Mouse (Mus musculus) heart, postnatal 36 days (tissue): Measurements from ENCODE around the gene Traf5. TPM values are rescaled to one million over a fixed set of nuclear protein-coding genes. Genes with fewer than 3 reads are reported as not detected.

Source experiments
- DNase-seq, 2 experiments: peaks; one replicate each; pipeline ENCODE4 v3.0.0; 2021 to 2022
- intact Hi-C: fragments of 180-260 bp; cut with DNase I; formaldehyde crosslinking; loops from one replicate; pipeline ENCODE4 v1.15.1; 2025
- total RNA-seq, 2 experiments: library from RNA; stranded (reverse); gene quantifications; 2 replicates each; pipeline ENCODE4 v1.2.3; 2021

The Traf5 gene
- total RNA-seq, 2 experiments from 2014 or later: 5.2 to 6.8 TPM

GRCm38 (mm10) chr1:191987481-191987769, 104.9 kb downstream of the Traf5 start:
- no peak for DNase-seq
- intact Hi-C loops: no loop called here

- intact Hi-C loops: no loop called here
- DNase-seq: no peak
Measured at GRCm38 (mm10) chr1:191986674-191987480, 105.5 kb downstream of the Traf5 start.

- peak; percentile 26 to 42 for DNase-seq
- intact Hi-C loops: no loop called here
Measured at GRCm38 (mm10) chr1:191981426-191982102, 110.8 kb downstream of the Traf5 start.

DNA sequence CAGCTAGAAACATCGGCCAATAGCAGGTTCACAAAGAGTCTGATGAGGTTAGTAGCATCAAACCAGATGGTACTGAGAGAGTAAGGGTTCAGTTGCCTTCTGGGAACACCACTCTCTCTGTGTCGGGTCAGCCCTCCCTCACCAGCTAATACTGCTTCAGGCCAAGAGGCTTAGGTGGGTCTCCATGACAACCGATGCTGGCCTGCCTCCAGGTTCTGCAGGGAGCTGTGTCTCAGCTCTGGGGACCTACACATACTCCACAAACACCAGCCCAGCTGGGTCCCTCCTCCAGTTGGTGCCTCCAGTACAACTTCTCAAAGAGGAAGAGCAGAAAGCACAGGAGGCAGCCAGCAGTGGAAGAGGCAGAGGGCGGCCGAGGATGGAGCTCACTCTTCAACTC, 115.2 kb downstream of the Traf5 start, which contains the start of gene Rd3:
Gene Rd3 (plus strand): TSS at position 184 of the 400 bp plus-strand sequence.
- intact Hi-C loops: no loop called here
- DNase-seq: no peak

DNA sequence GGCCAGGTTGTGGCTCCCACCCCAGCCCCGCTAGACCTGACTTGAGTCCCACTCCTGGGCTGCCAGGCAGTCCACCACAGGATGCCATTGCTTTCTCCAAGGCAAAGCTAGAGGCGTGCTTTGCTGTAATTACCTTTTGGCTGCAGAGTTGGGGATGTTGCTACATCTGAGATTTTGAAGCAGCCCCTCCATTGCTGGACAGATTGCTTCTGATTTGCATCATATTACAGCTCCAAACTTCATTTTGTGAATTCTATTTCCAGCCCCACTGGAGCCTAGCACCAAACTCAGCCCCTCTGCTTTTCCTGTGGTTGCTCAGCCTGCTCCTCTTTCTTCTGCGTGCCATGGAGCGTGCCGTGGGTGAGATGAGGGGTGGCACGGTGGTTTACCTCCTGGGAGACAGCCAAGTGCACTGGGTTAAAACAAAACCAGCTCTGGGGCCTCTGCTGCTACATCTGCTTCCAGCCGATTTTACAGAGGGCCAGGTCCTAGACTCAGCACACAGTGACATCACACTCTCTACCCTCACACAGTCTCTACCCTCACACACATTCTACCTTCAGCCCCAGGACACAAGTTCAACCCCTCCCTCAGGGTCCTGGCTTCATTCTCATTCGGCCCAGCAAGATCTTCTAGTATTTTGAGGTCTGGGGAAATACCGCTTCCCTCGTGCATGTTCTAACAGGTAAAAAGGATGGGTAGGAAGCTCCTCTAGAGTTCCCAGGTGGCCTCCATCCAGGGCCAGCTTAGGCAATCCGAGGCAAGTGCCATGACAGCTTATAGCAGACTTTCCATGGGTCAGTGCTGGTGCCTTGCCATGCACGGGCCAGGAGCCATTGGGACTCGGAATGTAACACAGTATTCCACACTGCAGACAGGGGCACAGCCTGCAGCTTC, 117.6 kb downstream of the Traf5 start:
- DNase-seq: no peak
- intact Hi-C loops: no loop called here

- no peak for DNase-seq
- intact Hi-C loops: no loop called here
Measured at GRCm38 (mm10) chr1:191969939-191970338, 122.4 kb downstream of the Traf5 start.

- peak; percentile 82 to 83 for DNase-seq
- intact Hi-C loops: loop anchor here (1.0 kb wide), 4 partner anchors 30 to 130 kb away; no protein-coding TSS in a partner anchor
Measured at GRCm38 (mm10) chr1:191964773-191965481, 127.4 kb downstream of the Traf5 start.

DNA sequence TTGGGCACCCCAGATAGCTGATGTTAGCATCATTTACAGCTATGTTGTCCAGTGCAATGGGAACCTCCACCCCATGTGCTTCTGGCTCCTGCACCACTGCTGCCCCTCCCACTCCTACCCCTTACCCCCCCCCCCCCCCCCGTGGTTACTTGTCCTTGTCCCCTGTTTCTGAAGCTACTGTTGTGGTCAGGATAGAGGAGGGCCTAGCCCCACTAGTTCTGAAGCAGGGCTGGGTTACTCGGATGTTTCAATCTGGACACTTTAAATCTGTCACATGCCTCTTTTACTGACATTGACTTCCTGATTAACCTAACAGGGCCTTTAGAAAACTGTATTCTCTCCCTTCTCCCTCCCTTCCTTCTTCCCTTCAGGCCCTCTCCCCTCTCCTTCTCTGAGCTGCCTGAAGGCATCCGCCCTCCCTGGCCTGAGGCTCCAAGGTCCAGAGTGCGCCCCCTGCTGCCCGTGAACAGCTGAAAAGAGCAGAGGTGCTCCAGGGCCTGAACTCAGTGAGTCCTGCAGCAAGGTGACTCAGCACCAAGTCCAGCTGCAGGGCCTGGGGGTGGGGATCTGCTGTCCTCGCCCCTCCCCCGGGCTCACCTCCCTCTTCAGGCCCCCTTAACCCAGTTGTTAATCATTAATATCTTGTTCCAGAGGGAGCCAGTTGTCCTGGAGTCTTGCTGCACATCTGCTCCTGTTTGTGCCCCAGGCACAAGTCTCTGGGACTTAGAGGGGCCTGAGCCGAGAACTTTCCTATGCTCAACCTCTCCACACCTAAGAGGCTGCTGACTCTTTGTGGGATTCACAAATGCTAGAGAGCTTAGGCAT, 128.2 kb downstream of the Traf5 start:
- DNase-seq: peak; percentile 89 to 94
- intact Hi-C loops: loop anchor here (1.0 kb wide), 2 partner anchors 56 to 129 kb away; no protein-coding TSS in a partner anchor

DNA sequence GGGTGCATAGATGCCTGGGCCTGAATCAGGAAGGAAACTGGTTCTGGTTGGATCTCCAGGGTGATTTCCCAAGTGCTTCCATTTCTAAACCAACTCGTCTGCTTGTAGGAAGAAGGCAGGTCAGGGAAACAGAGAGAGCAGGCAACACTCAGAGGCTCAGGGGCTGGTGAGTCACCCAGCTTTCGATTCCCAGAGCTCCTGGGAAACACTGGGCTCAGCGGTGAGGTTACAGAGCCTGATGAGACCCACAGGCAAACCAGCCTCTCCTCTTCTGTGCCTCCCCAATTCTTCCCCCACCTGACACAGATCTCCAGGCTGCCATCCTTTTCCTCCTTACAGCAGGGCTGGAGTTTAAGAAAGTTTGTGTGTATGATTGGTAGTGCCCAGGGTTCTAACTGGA, 128.9 kb downstream of the Traf5 start:
- DNase-seq: no peak
- intact Hi-C loops: no loop called here

GRCm38 (mm10) chr1:191960946-191961345, 131.4 kb downstream of the Traf5 start:
- no peak for DNase-seq
- intact Hi-C loops: no loop called here

DNA sequence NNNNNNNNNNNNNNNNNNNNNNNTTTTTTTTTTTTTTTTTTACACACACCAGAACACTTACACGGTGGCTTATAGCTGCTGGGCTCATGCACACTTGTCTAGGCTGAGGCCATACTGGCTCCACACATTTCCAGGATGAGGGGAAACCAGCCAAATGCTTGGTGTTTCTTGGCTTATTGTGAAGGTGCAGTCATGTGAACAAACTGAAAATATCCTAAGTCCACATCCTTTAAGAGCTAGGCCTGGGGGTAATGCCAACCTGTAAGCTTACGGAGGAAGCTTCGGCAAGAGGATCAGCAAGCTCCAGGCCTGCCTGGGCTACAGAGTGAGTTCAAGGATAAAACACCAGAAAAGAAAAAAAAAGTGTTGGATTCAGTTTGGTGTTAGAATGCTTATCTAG, 135.0 kb downstream of the Traf5 start:
- peak in 1 of 2 experiments; percentile 34 for DNase-seq
- intact Hi-C loops: loop anchor here (2.0 kb wide), 1 partner anchor 51 kb away; the partner anchor contains the start of gene Slc30a1

DNA sequence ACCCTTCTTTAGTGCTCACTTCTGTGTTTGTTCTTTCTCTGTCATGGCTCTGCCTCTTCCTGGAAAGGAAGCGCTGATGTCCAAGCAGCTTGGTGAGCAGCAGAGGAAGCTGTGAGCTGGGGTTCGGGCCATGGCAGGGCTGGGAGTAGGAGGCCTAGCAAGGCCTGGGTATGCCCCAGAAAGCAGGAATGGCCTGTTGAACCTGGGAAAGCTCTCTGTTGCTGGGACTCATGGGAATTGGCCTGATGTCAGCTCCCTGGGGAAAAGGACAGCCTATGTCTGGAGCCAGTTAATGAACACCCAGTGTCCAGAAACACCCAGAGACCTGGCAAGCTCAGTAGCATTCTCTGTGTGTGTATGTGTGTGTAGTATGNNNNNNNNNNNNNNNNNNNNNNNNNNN, 135.5 kb downstream of the Traf5 start:
- intact Hi-C loops: loop anchor here (2.0 kb wide), 1 partner anchor 50 kb away; the partner anchor contains the start of gene Slc30a1

DNA sequence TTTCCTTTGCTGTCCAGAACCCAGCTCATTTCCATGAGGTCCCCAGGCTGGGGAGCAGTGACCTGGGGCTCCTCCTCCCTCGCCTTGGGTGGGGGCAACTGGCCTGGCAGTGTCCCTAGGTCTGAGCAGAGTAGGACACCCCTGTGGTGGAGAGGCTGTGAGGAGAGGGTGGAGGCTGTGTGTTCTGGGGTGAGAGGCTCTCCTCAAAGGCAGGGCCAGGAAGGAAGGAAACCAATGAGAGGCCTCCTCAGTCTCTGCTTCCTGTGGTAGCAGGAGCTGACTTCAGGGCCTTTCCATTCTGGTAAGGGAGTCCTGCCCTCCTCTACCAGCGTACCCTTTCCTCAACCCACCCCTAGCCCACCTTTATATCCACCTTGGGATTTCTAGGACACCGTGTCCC, 136.1 kb downstream of the Traf5 start:
- intact Hi-C loops: loop anchor here (2.0 kb wide), 1 partner anchor 49 kb away; the partner anchor contains the start of gene Slc30a1
- DNase-seq: peak; percentile 40 to 59

More for the DNA sequence above, 135.5 kb downstream of the Traf5 start:
- DNase-seq: peak; percentile 41 to 48

GRCm38 (mm10) chr1:191955101-191955500, 137.3 kb downstream of the Traf5 start:
- intact Hi-C loops: no loop called here
- peak; percentile 50 to 58 for DNase-seq

DNA sequence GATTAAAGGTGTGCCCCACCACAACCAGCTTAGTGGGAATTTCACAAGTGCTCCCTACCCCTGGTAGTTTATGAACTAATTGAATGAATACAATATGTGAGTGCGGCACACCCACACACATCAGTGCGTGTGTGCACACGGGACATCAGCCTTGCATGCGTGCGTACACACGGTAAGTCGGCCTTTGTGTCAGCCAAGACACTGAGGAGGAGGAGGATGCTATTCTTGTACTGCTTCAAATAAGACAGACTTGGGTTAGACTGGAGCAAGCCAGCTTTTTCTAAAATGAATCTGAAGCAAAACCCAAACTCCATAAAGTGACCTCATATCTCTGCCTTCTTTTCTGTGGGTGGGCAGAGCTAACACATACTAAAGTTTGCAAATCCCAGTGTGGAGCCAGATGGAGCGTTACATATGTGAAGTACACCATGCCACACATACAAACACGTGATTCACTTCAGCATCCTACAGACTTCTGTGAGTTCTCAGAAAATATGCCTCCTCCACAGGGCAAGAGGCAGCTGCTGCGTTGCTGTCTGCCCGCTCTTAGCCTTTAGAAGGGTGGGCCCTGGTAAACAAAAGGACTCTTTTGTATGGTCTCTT, 139.5 kb downstream of the Traf5 start:
- intact Hi-C loops: no loop called here
- DNase-seq: no peak

GRCm38 (mm10) chr1:191950611-191951010, 141.7 kb downstream of the Traf5 start:
- no peak for DNase-seq
- intact Hi-C loops: no loop called here

GRCm38 (mm10) chr1:191948600-191948999, 143.8 kb downstream of the Traf5 start:
- no peak for DNase-seq
- intact Hi-C loops: no loop called here

- no peak for DNase-seq
- intact Hi-C loops: no loop called here
Measured at GRCm38 (mm10) chr1:191947796-191948195, 144.6 kb downstream of the Traf5 start.
